Mouse (Mus musculus) neural tube, embryonic 10.5 days (tissue): Measurements from ENCODE around the gene Glrx2.
"Not testable (repeated sequence)": the region's sequence is repeated elsewhere in the genome, so short reads cannot be mapped to it uniquely, and the experiment has no call there.

Experiments used
- DNase-seq: peaks from one replicate; pipeline ENCODE4 v3.0.0-alpha.2; 2017; ENCODE audit warnings: low spot score; ENCODE audit errors: extremely low spot score

Glrx2 gene

DNA sequence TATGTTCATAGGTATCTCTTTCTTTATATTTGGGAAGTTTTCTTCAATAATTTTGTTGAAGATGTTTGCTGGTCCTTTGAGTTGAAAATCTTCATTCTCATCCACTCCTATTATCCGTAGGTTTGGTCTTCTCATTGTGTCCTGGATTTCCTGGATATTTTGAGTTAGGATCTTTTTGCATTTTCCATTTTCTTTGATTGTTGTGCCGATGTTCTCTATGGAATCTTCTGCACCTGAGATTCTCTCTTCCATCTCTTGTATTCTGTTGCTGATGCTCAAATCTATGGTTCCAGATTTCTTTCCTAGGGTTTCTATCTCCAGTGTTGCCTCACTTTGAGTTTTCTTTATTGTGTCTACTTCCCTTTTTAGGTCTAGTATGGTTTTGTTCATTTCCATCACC is at the start of gene Glrx2:
Gene Glrx2 (plus strand): TSS at position 301 of the 400 bp plus-strand sequence.
- not testable (repeated sequence) for DNase-seq

DNA sequence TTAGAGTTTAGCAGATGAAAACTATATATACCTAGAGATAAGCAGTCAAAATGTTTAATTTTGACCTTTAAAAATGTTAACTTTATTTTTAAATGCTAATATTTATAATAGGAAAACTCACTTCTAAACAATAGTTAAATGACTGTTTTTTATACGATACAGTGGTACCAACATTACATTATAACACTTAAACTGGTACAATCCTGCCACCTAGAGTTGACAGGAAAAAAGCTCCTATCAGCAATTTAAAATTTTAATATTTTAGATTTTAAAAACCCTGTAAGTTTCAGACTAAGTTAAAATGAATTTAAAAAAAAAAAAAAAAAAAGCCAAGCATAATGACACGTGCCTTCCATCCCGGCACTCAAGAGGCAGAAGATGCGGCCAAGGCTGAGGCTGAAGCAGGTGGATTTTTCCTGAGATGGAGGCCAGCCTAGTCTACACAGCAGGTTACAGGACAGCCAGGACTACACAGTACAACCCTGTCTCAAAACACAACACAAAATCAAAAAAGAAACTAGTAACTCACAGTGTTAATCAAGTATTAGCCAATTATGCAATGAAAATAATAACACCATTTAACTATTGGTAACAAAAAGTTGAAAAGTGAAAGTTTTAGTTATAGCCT is 40.3 kb upstream of the Glrx2 start:
- no peak for DNase-seq

DNA sequence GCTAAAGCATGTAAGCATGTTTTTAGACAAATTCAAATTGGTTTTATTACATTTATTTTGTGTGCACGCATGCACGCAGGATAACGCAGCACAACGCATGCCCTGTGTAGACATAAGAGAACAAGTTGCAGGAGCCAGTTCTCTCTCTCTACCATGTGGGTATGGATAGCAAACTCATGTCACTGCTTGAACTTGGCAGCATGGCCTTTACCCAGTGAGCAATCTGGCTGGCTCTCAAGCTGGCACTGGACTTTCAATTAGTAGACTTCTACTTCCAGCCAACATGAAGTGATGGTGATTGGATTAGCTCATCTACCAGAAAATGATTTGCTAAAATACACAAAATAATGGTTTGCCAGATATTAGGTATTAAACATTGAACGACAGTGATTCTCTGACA is 35.0 kb upstream of the Glrx2 start:
- no peak for DNase-seq

DNA sequence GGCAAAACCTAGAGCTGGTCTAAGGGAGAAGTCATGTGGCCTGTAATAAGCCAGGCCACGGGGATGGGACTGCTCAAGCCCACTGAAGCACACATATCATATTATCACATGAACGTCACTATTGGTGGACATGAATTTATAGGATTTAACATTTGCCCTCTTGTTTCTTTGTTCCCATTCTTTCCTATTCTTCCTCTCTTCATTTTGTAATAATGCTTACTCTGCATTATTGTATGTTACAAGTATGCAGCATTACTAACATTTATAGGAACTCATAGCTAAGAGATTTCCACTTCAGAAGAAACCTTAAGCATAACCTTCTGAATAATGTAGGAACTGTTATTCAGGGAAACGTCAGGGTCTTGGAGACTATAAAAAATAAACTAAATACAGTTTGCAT is 31.3 kb upstream of the Glrx2 start:
- no peak for DNase-seq

DNA sequence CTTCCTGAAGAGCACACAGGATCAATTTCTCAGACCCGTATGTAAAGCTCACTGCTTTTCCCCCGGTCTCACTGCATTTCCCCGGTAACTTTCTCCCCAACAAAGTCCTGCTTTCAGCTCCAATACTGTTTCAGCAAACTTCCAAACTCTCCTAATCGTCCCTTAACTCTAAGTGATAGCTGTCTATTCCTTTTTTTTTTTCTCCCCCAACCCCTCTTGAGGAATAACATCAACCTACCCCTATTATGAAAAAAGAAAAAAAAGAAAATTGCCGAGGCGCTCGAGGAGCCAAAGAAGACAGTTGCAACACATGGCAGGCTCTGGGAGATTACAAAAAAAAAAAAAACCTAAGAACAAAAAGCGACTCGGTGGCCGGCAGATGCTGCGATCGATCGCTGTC is 14.4 kb upstream of the Glrx2 start:
- no peak for DNase-seq

DNA sequence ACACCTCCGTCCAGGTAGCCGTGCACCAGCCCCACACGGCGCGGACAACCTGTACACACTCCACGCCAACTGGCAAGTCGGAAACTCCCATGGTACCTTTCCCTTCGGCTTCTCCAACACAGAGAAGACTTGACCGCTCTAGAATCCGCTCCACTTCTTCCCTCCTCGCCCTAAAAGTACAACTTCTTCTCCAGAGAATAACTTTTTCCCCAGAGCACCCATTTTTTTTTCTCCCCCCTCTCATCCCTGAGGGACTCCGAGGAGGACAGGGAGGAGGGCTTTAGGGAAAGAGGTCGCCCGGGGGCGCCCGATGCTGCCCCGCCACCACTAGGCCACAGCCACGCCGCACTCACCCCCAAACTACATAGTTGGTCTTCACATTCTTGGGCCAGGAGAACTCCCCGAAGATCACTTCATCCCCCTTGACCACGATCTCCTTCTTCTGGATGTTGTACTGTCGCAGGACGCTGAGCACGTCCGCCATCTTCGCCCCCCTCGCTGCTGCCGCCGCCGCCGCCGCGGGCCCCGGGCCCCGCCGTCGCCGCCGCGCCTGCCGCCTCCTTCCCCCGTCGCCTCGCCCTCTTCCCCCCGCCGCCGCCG is 13.9 kb upstream of the Glrx2 start:
- no peak for DNase-seq

DNA sequence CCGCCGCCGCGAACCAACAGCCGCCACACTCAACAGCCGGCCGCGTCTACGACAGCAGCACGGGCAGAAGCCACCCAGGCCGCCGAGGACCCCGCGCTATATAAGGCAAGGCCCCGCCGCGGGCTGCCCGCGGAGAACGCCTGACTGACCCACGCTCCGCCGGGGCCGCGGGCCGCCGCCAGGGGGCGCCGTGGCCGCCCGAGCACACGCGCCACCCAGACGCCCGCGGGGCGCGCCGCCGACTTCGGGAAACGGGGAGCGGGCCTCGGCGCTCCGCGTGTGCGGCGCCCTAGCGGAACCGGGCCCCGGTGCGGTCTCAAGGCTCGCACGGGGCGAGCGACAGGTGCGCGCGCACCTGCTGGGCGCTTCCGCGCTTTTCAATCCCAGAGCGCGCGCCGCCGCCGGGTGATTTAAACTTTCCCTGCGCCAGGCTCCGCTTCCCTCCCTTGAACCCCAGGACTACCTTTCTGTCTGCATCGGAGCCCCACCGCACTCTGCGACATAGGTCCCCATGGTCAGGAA is 13.3 kb upstream of the Glrx2 start, which contains the start of gene Cdc73:
Gene Cdc73 (minus strand): TSS at position 153 of the 522 bp plus-strand sequence.
- peak; percentile 92 for DNase-seq

DNA sequence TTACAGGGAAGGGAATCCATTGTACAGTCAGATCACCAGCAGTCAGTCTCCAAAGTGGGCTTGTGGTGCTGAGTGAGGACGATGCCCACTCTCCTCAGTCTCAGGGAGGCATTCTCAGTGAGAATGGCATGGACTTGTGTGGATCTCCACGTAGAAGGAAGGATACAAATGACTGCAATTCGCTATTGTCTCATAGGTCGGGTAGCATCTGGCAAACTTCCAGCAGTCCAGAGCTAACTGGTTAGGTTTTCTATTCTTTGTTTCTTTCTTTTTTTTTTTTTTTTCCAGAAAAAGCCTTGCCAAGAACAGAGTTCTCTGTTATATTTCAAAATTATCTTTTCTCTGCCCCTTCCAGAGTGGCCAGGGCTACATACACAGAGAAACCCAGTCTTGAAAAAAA is 9.1 kb upstream of the Glrx2 start:
- no peak for DNase-seq

DNA sequence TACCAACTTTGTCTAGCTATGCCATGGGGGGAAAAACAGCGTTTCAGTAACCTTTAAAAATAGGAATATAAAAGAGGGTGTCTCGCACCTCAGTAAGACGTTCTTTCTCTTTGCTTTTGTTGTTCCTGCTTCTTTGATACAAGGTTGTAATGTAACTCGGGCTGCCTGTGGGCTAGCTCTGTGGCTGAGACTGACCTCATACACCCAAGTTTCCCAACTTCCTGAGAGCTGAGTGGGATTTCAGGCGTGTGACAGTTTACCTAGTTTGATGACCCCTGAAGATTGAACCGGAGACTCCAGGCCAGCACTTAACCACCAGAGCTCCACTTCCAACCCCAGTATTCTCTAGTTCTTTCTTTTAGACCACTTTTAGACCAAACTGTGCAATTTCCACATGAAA is 7.8 kb upstream of the Glrx2 start:
- no peak for DNase-seq

DNA sequence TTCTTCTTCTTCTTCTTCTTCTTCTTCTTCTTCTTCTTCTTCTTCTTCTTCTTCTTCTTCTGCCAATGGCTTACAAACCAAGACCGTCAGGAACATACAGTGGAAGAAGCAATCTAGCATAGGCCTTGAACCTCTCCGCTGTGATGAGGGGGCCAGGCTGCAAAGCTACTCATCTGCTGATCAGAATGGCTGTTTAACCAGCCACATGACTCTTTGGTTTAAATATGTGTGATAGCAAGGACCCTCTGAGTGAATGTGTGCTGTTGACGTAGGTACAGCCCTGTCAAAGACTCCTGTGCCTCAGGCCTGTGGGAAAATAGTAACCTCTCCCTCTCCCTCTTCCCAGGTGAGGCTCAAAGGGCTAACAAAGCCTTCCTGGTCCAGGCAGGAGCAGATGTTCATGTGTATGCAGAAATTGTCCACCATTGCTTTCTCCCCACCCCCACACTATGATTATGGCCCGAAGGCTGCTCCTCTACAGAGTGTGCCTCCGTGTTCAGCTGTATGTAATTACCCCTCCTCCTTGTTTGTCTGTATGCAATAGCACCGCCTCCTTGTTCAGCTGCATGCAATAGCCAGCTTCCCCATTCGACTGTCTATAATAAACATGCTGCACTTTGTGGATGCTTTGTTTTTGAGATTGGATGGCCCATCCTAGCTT is 6.0 kb upstream of the Glrx2 start:
- no peak for DNase-seq

DNA sequence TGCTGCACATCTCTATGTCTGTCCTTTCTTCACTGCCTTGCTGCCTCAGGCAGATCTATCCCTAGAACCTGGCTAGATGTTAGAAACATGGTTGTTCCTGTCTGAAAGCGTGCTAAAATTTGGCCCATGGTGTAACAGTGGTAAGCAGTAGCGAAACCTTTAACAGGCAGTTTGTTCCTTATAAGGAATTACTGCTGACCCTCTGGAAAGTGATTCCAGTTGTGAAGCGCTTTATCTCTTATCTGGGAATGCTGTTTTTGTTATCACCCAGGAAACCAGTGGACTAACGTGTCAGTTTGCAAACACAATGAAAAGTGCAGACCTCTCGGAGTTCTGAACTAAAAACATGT is 5.5 kb upstream of the Glrx2 start:
- no peak for DNase-seq

DNA sequence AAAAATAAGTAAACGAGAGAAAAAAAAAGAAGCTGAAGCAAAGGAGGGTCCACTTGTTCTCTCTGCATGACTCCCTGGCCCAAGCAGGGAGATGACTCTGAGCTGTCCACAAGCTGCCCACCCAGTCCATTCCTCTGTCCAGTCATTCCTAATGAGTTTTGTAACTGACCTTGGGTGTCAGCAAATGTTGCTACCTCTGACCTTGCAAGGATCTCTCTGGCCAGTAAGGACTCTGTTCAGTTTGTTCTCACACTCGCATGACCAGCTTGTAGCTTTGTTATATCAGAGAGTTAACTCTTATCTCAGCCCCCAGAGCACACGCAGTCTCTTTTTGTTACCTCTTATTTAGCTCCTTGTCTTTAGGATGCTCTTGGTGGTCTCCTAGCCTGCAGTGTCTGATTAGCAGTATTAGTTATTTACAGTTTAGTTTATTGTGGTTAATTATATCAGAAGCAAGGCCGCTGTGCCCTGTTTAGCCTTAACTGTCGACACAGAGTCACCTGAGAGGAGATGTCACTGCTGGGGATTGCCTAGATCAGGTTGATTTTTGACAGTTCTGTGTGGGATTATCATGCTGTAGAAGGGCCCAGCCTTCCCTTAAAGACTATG is 8.4 kb downstream of the Glrx2 start:
- DNase-seq, result no peak

DNA sequence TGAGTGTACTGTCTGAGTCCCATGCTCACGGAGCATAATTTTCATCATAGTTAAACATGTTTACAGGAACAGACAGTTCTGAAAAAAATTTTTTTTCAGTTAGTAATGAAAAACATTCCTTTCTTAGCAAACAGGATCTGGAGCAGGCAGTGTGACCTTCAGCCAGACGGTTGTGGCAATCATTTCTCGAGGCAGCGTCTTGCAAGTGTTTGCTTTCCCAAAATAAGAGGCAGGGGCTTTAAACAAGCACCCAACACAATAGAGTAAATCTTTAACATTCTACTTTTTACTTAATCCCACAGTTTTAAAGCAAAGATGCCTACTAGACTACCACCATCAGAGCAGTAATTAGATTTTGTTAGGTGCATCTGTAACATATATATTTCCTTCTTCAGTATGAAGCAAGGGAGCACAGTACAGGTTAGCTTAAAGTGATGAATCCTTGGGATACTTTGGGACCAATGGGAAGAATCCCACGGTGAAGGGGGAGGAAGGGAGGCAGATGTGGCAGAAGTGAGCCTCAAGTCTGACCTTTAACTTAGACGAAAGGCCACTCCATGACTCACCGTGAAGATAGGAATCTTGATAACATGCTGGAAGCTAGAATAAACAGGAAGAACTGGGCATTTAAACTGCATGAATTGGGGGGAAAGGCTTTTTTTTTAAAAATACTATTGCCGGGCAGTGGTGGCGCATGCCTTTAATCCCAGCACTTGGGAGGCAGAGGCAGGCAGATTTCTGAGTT is 11.7 kb downstream of the Glrx2 start:
- no peak for DNase-seq

DNA sequence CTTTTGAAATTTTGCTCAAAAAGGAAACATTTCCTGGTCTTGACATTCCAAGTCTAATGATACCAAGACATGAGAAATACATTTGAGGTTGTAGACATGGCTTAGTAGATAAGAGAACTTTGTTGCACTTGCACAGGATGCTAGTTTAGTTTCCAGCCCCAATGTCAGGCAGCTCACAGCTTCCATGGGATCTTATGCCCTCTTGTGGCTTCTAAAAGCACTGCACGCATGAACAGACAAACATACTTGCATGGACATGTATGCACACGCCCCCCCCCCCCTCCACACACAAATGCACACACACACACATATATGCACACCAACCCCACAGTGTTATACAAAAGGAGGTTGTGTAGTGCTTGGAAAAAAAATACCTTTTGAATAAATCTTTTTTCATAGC is 14.8 kb downstream of the Glrx2 start:
- no peak for DNase-seq

DNA sequence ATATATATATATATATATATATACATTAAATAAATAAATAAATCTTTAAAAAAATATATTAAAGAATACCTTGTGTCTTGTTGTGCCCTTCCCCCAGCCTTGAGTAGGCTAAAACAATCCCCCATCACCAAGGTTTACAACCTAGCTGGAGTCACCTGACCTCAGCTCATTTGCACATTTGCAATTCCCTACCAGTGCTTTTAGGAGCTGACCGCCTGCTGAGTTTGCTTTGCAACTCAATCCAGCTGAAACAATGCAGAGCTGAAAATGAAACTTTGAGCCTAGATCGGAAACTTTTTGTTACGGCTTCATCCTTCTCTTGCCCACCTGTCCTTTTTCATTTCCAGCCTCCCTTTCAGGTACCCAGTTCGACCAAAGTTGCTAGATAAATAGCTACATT is 15.6 kb downstream of the Glrx2 start:
- no peak for DNase-seq

DNA sequence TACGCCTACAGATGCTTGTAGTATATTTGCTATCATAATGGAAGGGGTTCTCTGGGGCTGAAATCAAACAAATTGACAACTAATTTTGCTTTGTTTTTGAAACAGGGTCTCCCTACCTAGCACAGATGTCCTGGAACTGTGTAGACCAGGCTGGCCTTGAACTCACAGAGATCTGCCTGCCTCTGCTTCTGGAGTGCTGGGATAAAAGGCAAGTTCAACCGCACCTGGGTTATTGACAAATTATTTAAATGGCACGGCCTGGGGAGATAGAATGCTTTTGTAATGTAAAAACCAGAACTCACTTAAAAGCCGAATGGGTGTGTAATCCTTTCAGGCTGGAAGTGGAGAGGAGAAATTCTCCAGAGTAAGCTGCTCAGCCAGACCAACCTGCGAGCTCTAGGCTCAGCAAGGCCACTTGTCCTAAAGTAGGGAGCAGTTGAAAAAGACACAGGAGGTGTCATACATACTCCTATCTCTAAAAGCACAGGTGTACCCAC is 17.8 kb downstream of the Glrx2 start:
- DNase-seq, result no peak

DNA sequence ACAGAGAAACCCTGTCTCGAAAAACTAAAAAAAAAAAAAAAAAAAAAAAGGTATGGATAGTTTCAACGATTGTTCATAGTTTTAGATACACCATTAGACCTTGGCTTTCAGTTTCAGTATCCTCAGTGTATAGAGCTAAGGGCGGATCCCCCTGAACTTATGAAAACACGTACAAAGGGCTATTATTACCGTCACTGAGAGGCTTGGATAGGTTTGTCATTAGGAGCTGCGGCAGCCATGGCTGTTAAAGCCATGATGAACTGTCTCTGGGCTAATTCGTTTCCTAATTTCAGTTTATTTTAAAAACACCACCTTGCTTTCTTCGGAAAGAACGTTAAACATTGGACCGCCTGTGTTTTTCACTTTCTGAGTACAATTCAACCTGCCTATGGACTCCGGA is 22.7 kb downstream of the Glrx2 start:
- no peak for DNase-seq

DNA sequence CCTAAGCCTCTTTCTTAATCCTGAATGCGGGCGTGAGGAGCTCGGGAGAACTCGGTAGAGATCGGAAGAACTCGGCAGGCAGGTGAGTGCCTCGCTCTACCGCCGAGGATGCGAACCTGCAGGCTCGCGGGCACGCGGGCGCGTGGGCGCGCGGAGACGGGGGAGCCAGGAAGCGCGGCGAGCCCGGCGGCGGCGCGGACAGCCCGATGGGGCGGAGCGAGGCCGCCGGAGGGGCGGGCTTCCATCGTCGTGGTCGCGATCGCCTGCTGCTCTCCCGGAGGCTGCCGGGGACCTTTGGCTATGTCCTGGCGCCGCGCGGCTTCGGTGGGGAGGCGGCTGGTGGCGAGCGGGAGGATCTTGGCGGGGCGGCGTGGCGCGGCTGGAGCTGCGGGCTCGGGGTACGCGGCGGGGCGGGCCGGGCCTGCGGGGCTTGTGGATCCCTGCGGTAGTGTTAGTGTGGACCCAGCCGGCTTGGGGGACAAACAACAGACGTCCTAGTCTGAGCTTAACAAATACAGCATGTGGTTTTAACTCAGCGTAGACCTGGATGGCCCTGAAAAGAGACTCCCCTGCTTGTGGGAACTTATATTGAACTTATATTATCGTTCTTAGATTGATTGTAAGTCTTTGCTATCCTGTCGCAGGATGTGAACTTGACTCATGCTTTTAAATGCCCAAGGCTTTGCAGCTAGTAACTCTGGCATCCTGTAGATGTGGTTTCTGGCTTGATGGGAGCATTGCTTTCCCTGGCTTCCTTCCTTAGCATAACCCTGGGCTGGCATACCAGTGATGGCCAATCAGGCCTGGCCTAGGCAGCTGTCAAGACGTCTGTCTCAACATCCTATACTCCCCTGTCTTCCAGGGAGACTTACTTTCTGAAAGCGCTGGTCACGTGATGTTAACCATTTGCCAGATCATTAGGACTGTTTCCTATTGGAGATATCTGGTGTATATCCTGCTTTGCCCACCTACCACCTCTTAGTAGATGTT is 23.5 kb downstream of the Glrx2 start:
- DNase-seq, result peak; percentile 85

DNA sequence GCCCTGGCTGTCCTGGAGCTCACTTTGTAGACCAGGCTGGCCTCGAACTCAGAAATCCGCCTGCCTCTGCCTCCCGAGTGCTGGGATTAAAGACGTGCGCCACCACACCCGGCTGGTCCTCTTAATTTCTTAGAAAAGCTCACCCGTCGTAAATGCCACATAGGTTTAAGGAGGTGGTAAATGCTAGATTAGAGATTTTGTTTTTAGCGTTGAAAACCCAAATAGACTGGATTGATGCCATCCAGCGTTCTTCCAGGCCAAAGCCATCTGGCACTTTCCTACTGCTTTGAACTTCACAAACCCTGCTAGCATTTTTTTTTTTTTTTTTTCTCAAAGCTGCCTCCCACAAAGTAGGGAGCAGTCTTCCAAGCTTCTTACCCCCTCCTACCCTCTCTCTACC is 24.4 kb downstream of the Glrx2 start:
- DNase-seq, result no peak

DNA sequence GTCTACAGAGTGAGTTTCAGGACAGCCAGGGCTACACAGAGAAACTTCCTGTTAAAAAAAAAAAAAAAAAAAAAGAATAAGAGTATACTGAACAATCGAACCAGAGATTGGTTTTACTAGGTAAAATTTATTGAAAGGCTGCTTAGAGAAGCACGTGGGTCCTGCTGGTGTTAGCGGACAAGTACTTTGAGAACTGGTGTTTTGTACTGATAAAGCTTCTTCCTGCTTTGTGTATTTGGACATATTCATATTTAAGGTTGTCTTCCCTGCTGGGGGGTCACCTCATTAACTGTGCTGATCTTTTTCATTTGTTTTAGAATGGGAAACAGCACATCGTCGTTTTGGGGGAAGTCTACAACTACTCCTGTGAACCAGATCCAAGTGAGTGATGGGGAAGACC is 25.2 kb downstream of the Glrx2 start:
- no peak for DNase-seq
